21 mouse cellular contexts compared by ENCODE assay signal in genomic region chr19:45580235-45580634, GRCm38 (mm10). TPM values are rescaled to one million over a fixed set of nuclear protein-coding genes. Genes with fewer than 3 reads are reported as not detected.
DNase-seq lines count a peak whose midpoint lies in the region; ATAC-seq lines count a peak whose summit lies in the region.
"Had no signal": no experiment of that assay in that cellular context is flagged by ENCODE, and none has a peak within 500 bp of the region (broad histone marks: within the 10 kb centered on the region; RNA-seq: fewer than 3 reads in every experiment).

No protein-coding gene starts in this region.

- peak; percentile 58 for DNase-seq in midbrain, embryonic 10.5 days (ENCODE audit: low spot score)
- DNase-seq in frontal cortex, postnatal 14 days (ENCODE audit: low spot score in 2 of 2): no peak
- DNase-seq in adrenal gland, postnatal 36 days: no peak
- DNase-seq: adrenal gland, postnatal 25 days; cerebellum, adult 18-20 months; cerebellum, postnatal 25 days; embryo, embryonic 11 days; gastrocnemius, postnatal 25 days; heart, postnatal 4 days; lung, postnatal 4 days had no signal

- H3K4me2 ChIP-seq in forebrain, embryonic 12.5 days: no peak overlapping the region
- no peak overlapping the region for H3K4me2 ChIP-seq in forebrain, embryonic 13.5 days
- H3K4me2 ChIP-seq in midbrain, embryonic 16.5 days (ENCODE audit: low read length): no peak overlapping the region
- no peak overlapping the region for H3K4me2 ChIP-seq in hindbrain, embryonic 16.5 days (ENCODE audit: low read length)
- H3K4me2 ChIP-seq in midbrain, embryonic 15.5 days: no peak overlapping the region
- H3K4me2 ChIP-seq: embryonic facial prominence, embryonic 15.5 days; kidney, embryonic 15.5 days; lung, embryonic 15.5 days had no signal

- no peak overlapping the region for H3K9ac ChIP-seq in forebrain, embryonic 12.5 days
- no peak overlapping the region for H3K9ac ChIP-seq in forebrain, embryonic 13.5 days
- no peak overlapping the region for H3K9ac ChIP-seq in midbrain, embryonic 16.5 days (ENCODE audit: low read depth, low read length)
- no peak overlapping the region for H3K9ac ChIP-seq in hindbrain, embryonic 16.5 days (ENCODE audit: low read depth, low read length)
- H3K9ac ChIP-seq in midbrain, embryonic 15.5 days: no peak overlapping the region
- H3K9ac ChIP-seq: embryonic facial prominence, embryonic 15.5 days; kidney, embryonic 15.5 days; liver, embryonic 14.5 days; lung, embryonic 15.5 days had no signal

- no peak for ATAC-seq in forebrain, embryonic 12.5 days (ENCODE audit: low FRiP score)
- ATAC-seq in forebrain, embryonic 13.5 days: no peak
- ATAC-seq in midbrain, embryonic 16.5 days: no peak
- ATAC-seq in hindbrain, embryonic 16.5 days: peak; percentile 40; the same call in 1 of the 2 replicates
- ATAC-seq in midbrain, embryonic 15.5 days (replicated peaks): peak; percentile 18; the same call in 1 of the 2 replicates
- ATAC-seq: intestine, postnatal 0 days had no signal

- 32% methylated on average over 12 of the region's 12 CpGs for WGBS in forebrain, embryonic 12.5 days
- WGBS in forebrain, embryonic 13.5 days: 28% methylated on average over 11 of the region's 12 CpGs
- 28% methylated on average over 12 of the region's 12 CpGs for WGBS in midbrain, embryonic 10.5 days
- WGBS in midbrain, embryonic 16.5 days: 19% methylated on average over 11 of the region's 12 CpGs
- WGBS in hindbrain, embryonic 16.5 days: 27% methylated on average over 9 of the region's 12 CpGs
- 20% methylated on average over 12 of the region's 12 CpGs for whole genome bisulfite sequencing in midbrain, embryonic 15.5 days

- H3K27me3 ChIP-seq in forebrain, embryonic 12.5 days: peaks cover 93% of the 10 kb centered on the region
- H3K27me3 ChIP-seq in forebrain, embryonic 13.5 days: peaks cover 57% of the 10 kb centered on the region
- peaks cover 100% of the 10 kb centered on the region for H3K27me3 ChIP-seq in midbrain, embryonic 10.5 days (ENCODE audit: low read depth, poor library complexity, severe bottlenecking)
- H3K27me3 ChIP-seq in midbrain, embryonic 16.5 days (ENCODE audit: control insufficient read depth, insufficient read depth, low read depth, low read length): 0 out of 2 replicates have a peak, but pooled peaks cover 4% of the 10 kb centered on the region
- no peaks in the 10 kb centered on the region; the same call in 1 of the 2 replicates for H3K27me3 ChIP-seq in hindbrain, embryonic 16.5 days (replicated peaks; ENCODE audit: control insufficient read depth, insufficient read depth, low read length)
- peaks cover 15% of the 10 kb centered on the region; the same call in 1 of the 2 replicates for H3K27me3 ChIP-seq in midbrain, embryonic 15.5 days (replicated peaks)
- H3K27me3 ChIP-seq: embryonic facial prominence, embryonic 15.5 days; kidney, embryonic 15.5 days; lung, embryonic 15.5 days had no signal

- no peak overlapping the region for H3K4me3 ChIP-seq in forebrain, embryonic 12.5 days (replicated peaks)
- no peak overlapping the region for H3K4me3 ChIP-seq in forebrain, embryonic 13.5 days
- H3K4me3 ChIP-seq in midbrain, embryonic 10.5 days: no peak overlapping the region
- no peak overlapping the region for H3K4me3 ChIP-seq in midbrain, embryonic 16.5 days (ENCODE audit: low read depth, low read length)
- no peak overlapping the region for H3K4me3 ChIP-seq in hindbrain, embryonic 16.5 days (ENCODE audit: low read length)
- H3K4me3 ChIP-seq in midbrain, embryonic 15.5 days: no peak overlapping the region
- H3K4me3 ChIP-seq: embryonic facial prominence, embryonic 15.5 days; kidney, embryonic 15.5 days; lung, embryonic 15.5 days had no signal

- H3K36me3 ChIP-seq in forebrain, embryonic 12.5 days (replicated peaks): peaks cover 22% of the 10 kb centered on the region
- peaks cover 38% of the 10 kb centered on the region for H3K36me3 ChIP-seq in forebrain, embryonic 13.5 days (ENCODE audit: poor library complexity, severe bottlenecking)
- H3K36me3 ChIP-seq in midbrain, embryonic 10.5 days: peaks cover 40% of the 10 kb centered on the region
- H3K36me3 ChIP-seq in midbrain, embryonic 16.5 days (ENCODE audit: control insufficient read depth, insufficient read depth, low read length): peaks cover 14% of the 10 kb centered on the region
- peaks cover 16% of the 10 kb centered on the region for H3K36me3 ChIP-seq in hindbrain, embryonic 16.5 days (ENCODE audit: control insufficient read depth, insufficient read depth, low read length)
- no peaks in the 10 kb centered on the region; the same call in 1 of the 2 replicates for H3K36me3 ChIP-seq in midbrain, embryonic 15.5 days (replicated peaks)

- 0 out of 2 replicates have a peak overlapping the region, but pooled peaks have one; percentile 19 for H3K27ac ChIP-seq in forebrain, embryonic 12.5 days
- H3K27ac ChIP-seq in forebrain, embryonic 13.5 days: no peak overlapping the region
- peak overlapping the region; percentile 58 for H3K27ac ChIP-seq in midbrain, embryonic 10.5 days (replicated peaks)
- H3K27ac ChIP-seq in midbrain, embryonic 16.5 days (ENCODE audit: low read length): no peak overlapping the region
- no peak overlapping the region for H3K27ac ChIP-seq in hindbrain, embryonic 16.5 days (ENCODE audit: low read depth, low read length)
- no peak overlapping the region for H3K27ac ChIP-seq in midbrain, embryonic 15.5 days
- H3K27ac ChIP-seq: embryonic facial prominence, embryonic 15.5 days; kidney, embryonic 15.5 days; liver, embryonic 14.5 days; lung, embryonic 15.5 days had no signal

- H3K4me1 ChIP-seq in forebrain, embryonic 12.5 days: peaks cover 38% of the 10 kb centered on the region
- peaks cover 14% of the 10 kb centered on the region for H3K4me1 ChIP-seq in forebrain, embryonic 13.5 days
- peaks cover 69% of the 10 kb centered on the region for H3K4me1 ChIP-seq in midbrain, embryonic 10.5 days
- peaks cover 11% of the 10 kb centered on the region for H3K4me1 ChIP-seq in midbrain, embryonic 16.5 days (ENCODE audit: control insufficient read depth, insufficient read depth, low read length)
- H3K4me1 ChIP-seq in hindbrain, embryonic 16.5 days (ENCODE audit: control insufficient read depth, insufficient read depth, low read depth, low read length): peaks cover 8% of the 10 kb centered on the region; the same call in 1 of the 2 replicates
- peaks cover 21% of the 10 kb centered on the region for H3K4me1 ChIP-seq in midbrain, embryonic 15.5 days

- peaks cover 4% of the 10 kb centered on the region; the same call in 1 of the 2 replicates for H3K9me3 ChIP-seq in forebrain, embryonic 12.5 days
- no peaks in the 10 kb centered on the region; the same call in 1 of the 2 replicates for H3K9me3 ChIP-seq in forebrain, embryonic 13.5 days (replicated peaks)
- no peaks in the 10 kb centered on the region for H3K9me3 ChIP-seq in midbrain, embryonic 10.5 days (replicated peaks)
- no peaks in the 10 kb centered on the region for H3K9me3 ChIP-seq in midbrain, embryonic 16.5 days (replicated peaks; ENCODE audit: control insufficient read depth, low read length, poor library complexity, severe bottlenecking)
- no peaks in the 10 kb centered on the region for H3K9me3 ChIP-seq in hindbrain, embryonic 16.5 days (ENCODE audit: control insufficient read depth, low read length)
- no peaks in the 10 kb centered on the region for H3K9me3 ChIP-seq in midbrain, embryonic 15.5 days
- H3K9me3 ChIP-seq: embryonic facial prominence, embryonic 15.5 days; G1E; kidney, embryonic 15.5 days; lung, embryonic 15.5 days had no signal

RNA-seq across cellular contexts. Expression of gene Gm17018, which starts 19.8 kb away (rescaled TPM):
- polyA plus RNA-seq in forebrain, embryonic 12.5 days (2016; fragmentation: Nextera tagmentation; extraction: Ambion mirVana): 45.5 and 47.1 TPM in 2 replicates
- polyA plus RNA-seq in forebrain, embryonic 13.5 days (2015; fragmentation: Nextera tagmentation; extraction: Ambion mirVana): 44.0 and 48.1 TPM in 2 replicates
- 47.2 and 47.9 TPM in 2 replicates for polyA plus RNA-seq in midbrain, embryonic 10.5 days (2016; fragmentation: Nextera tagmentation; extraction: Ambion mirVana)
- polyA plus RNA-seq in midbrain, embryonic 16.5 days (2015; fragmentation: Nextera tagmentation; extraction: Ambion mirVana): 66.9 and 75.8 TPM in 2 replicates
- 77.0 and 85.7 TPM in 2 replicates for polyA plus RNA-seq in hindbrain, embryonic 16.5 days (2015; fragmentation: Nextera tagmentation; extraction: Ambion mirVana)
- 60.3 and 65.8 TPM in 2 replicates for polyA plus RNA-seq in midbrain, embryonic 15.5 days (2015; fragmentation: Nextera tagmentation; extraction: Ambion mirVana)
- 10 to 100 TPM; 30.3 to 30.5 TPM for total RNA-seq in adrenal gland, postnatal 36 days (2021)

RNA-seq across cellular contexts. Expression of gene Poll, which starts 19.9 kb away (rescaled TPM):
- 18.1 and 18.2 TPM in 2 replicates for polyA plus RNA-seq in forebrain, embryonic 12.5 days (2016; fragmentation: Nextera tagmentation; extraction: Ambion mirVana)
- polyA plus RNA-seq in forebrain, embryonic 13.5 days (2015; fragmentation: Nextera tagmentation; extraction: Ambion mirVana): 16.2 and 16.7 TPM in 2 replicates
- 22.3 and 23.0 TPM in 2 replicates for polyA plus RNA-seq in midbrain, embryonic 10.5 days (2016; fragmentation: Nextera tagmentation; extraction: Ambion mirVana)
- polyA plus RNA-seq in midbrain, embryonic 16.5 days (2015; fragmentation: Nextera tagmentation; extraction: Ambion mirVana): 12.7 and 13.3 TPM in 2 replicates
- 11.1 and 14.6 TPM in 2 replicates for polyA plus RNA-seq in hindbrain, embryonic 16.5 days (2015; fragmentation: Nextera tagmentation; extraction: Ambion mirVana)
- polyA plus RNA-seq in midbrain, embryonic 15.5 days (2015; fragmentation: Nextera tagmentation; extraction: Ambion mirVana): 13.8 and 14.5 TPM in 2 replicates
- total RNA-seq in adrenal gland, postnatal 36 days (2021): 10 to 100 TPM; 10.8 to 13.9 TPM

Comparison
In these comparisons a context has a peak if more than half of its experiments do, and no peak if none do; other contexts are left out.
1. ATAC-seq: peak in hindbrain, embryonic 16.5 days (single experiment) and midbrain, embryonic 15.5 days (single experiment); none in forebrain, embryonic 12.5 days (single experiment), forebrain, embryonic 13.5 days (single experiment) and midbrain, embryonic 16.5 days (single experiment).
2. H3K27ac ChIP-seq: peak in forebrain, embryonic 12.5 days (single experiment) and midbrain, embryonic 10.5 days (single experiment); none in forebrain, embryonic 13.5 days (single experiment), midbrain, embryonic 16.5 days (single experiment), hindbrain, embryonic 16.5 days (single experiment) and midbrain, embryonic 15.5 days (single experiment).